Mouse (Mus musculus): Measurements from ENCODE around the gene Rnf207. TPM values are rescaled to one million over a fixed set of nuclear protein-coding genes. Genes with fewer than 3 reads are reported as not detected.

Gene Rnf207
- polyA plus RNA-seq, 1 experiment, result 10.2 TPM

DNA sequence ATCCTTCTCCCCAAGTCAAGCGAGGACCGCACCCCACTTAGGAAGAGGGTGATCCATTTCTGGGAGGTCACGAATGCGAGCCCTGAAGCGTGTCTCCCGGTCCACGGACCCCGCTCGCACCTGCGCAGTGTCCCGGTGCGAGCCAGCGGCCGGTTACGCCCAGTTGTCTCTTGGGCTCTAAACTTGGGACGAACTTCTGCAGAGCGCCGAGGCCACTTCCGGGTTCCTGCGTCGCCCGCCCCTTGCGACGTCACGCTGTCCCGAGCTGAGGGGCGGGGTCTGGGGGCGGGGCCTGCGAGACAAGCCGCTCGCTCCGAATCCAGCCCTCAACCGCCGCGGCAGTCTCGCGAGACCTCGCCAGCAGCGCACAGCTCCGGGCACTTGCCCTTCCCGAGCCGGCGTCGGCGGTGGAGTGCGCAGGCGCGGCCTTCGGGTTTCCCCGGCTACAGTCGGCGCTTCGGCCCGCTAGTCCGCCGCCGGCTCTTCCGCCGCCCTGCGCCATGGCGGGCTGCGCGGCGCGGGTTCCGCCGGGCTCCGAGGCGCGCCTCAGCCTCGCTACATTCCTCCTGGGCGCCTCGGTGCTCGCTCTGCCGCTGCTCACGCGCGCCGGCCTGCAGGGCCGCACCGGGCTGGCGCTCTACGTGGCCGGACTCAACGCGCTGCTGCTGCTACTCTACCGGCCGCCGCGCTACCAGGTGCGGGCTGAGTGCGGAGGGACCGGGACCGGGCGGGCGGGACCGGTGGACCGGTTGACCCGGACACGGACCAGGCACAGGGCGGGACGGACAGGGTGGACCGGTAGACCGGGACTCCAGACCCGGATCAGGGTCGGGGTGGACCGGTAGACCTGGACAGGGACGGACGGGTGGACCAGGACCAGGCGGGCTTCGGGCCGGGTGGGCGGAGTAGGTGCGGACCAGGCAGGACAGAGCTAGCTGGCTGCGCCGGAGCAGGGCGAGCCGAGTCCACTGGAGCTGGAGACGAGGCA lies 21.6 kb downstream of the Rnf207 start, which contains the start of gene Icmt:
Icmt (plus strand) TSS at position 354 of the 988 bp plus-strand sequence.
- Histone ChIP-seq H3K27ac (ENCODE audit: control insufficient read depth, insufficient read depth, low read length) (peak within 1 kb of the TSS; percentile 87), H3K4me1 (replicated peaks; ENCODE audit: control insufficient read depth, insufficient read depth, low read length) (peaks cover 19% of the 10 kb centered on the region), H3K4me3 (ENCODE audit: control insufficient read depth, insufficient read depth, low read length) (peak within 1 kb of the TSS; percentile 81), H3K27me3 (ENCODE audit: control insufficient read depth, insufficient read depth, low read length) (no peaks in the 10 kb centered on the region), H3K36me3 (ENCODE audit: control insufficient read depth, insufficient read depth, low read length) (peaks cover 5% of the 10 kb centered on the region; the same call in 1 of the 2 replicates)
- peak; percentile 46; the same call in 1 of the 2 replicates for TF ChIP-seq CTCF (IDR thresholded peaks at IDR 0.05; ENCODE audit: borderline replicate concordance, control insufficient read depth, extremely low read depth, insufficient read depth, low read length, poor library complexity)
- peak; percentile 88 for TF ChIP-seq POLR2A (IDR thresholded peaks at IDR 0.05; ENCODE audit: control insufficient read depth, extremely low read depth, insufficient read depth, low read length, poor library complexity)
- under 1% methylated on average over 119 of the region's 119 CpGs for WGBS
- peak; percentile 100 for DNase-seq

DNA sequence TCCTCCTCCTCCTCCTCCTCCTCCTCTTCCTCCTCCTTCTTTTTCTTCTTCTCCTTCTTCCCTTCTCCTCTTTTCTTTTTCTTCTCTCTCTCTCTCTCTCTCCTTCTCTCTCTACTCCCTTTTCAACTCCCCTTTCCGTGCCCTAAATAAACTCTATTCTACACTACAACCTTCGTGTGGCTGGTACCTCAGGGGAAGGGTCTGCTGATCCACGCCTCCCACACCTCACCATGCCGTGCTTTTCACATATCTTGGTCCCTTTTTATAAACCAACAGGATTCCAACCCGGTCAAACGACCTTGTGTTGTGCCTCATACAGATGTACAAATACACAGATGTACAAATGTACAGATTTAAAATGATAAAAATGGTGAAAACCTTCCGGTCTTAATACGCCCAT lies 22.4 kb downstream of the Rnf207 start:
- peak overlapping the region; percentile 80 for H3K4me3 ChIP-seq (ENCODE audit: control insufficient read depth, insufficient read depth, low read length)
- H3K27ac ChIP-seq (ENCODE audit: control insufficient read depth, insufficient read depth, low read length), result peak overlapping the region; percentile 87
- H3K27me3 ChIP-seq (ENCODE audit: control insufficient read depth, insufficient read depth, low read length), result no peaks in the 10 kb centered on the region
- TF ChIP-seq POLR2A (IDR thresholded peaks at IDR 0.05; ENCODE audit: control insufficient read depth, extremely low read depth, insufficient read depth, low read length, poor library complexity) (no peak), CTCF (IDR thresholded peaks at IDR 0.05; ENCODE audit: borderline replicate concordance, control insufficient read depth, extremely low read depth, insufficient read depth, low read length, poor library complexity) (no peak)
- 5% methylated on average over 8 of the region's 8 CpGs for WGBS
- H3K4me1 ChIP-seq (replicated peaks; ENCODE audit: control insufficient read depth, insufficient read depth, low read length), result peaks cover 19% of the 10 kb centered on the region
- no peak for DNase-seq
- peaks cover 5% of the 10 kb centered on the region; the same call in 1 of the 2 replicates for H3K36me3 ChIP-seq (ENCODE audit: control insufficient read depth, insufficient read depth, low read length)

DNA sequence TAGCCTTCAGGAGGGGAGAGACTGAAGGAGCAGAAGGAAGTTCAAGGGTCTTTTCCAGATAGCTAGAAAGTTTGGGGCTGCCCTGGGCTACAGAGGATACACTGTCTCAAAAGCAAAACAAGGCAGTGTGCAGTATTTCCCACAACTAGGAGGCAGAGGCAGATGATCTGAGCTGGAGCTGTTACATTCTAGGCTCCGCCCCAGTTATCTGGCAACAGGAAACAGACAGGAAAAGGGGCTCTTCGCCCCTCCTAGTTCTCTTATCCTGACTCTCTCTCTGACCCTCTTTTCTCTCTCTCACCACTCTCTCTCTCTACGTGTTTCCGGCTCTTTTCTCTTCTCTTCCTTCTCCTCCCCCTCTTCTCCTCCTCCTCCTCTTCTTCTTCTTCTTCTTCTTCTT lies 22.9 kb downstream of the Rnf207 start:
- peak; percentile 40 for DNase-seq
- Histone ChIP-seq H3K4me3 (ENCODE audit: control insufficient read depth, insufficient read depth, low read length) (no peak overlapping the region), H3K4me1 (replicated peaks; ENCODE audit: control insufficient read depth, insufficient read depth, low read length) (peaks cover 19% of the 10 kb centered on the region), H3K27ac (ENCODE audit: control insufficient read depth, insufficient read depth, low read length) (peak overlapping the region; percentile 10), H3K27me3 (ENCODE audit: control insufficient read depth, insufficient read depth, low read length) (no peaks in the 10 kb centered on the region; the same call in 1 of the 2 replicates), H3K36me3 (ENCODE audit: control insufficient read depth, insufficient read depth, low read length) (peaks cover 5% of the 10 kb centered on the region; the same call in 1 of the 2 replicates)
- TF ChIP-seq POLR2A (IDR thresholded peaks at IDR 0.05; ENCODE audit: control insufficient read depth, extremely low read depth, insufficient read depth, low read length, poor library complexity), result no peak
- TF ChIP-seq CTCF (IDR thresholded peaks at IDR 0.05; ENCODE audit: borderline replicate concordance, control insufficient read depth, extremely low read depth, insufficient read depth, low read length, poor library complexity), result no peak
- WGBS, result 0% methylated on average over 4 of the region's 4 CpGs

DNA sequence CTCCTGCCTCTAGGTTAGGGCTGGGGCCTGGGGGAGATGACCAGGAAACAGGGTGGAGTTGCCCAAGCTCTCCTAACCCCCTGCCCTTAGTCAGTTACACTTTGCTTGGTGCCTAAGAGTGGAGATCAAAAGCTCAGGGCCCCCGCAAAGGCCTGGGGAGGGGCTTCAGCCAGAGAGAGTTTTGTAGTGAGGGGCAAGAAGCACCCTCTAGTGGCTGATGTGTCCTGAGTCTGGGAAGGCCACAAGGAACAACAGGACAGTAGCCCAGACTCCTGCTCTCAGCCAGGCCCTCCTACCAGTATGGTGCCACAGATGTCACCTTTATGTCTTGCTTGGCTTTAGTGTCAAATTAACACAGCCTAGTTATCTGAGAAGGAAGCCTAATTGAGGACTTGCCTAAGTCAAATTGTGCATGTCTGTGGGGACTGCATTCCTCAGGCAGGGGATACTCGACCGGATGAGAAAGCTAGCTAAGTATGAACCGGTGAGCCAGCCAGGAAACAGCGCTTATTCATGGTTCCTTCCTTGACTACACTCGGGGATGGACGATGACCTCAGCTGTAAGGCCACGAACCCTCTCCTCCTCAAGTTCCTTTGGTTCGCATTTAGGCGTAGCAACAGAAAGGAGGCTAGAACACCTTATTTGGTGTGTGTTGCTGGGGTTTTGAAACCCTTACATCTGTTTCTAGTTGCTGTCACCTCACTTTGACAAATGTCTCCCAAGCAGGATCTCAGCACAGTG lies 24.4 kb downstream of the Rnf207 start:
- WGBS, result 51% methylated on average over 10 of the region's 10 CpGs
- DNase-seq, result no peak
- Histone ChIP-seq H3K4me3 (ENCODE audit: control insufficient read depth, insufficient read depth, low read length) (no peak overlapping the region), H3K4me1 (replicated peaks; ENCODE audit: control insufficient read depth, insufficient read depth, low read length) (peaks cover 19% of the 10 kb centered on the region), H3K36me3 (ENCODE audit: control insufficient read depth, insufficient read depth, low read length) (no peaks in the 10 kb centered on the region), H3K27ac (ENCODE audit: control insufficient read depth, insufficient read depth, low read length) (no peak overlapping the region), H3K27me3 (ENCODE audit: control insufficient read depth, insufficient read depth, low read length) (no peaks in the 10 kb centered on the region; the same call in 1 of the 2 replicates)
- TF ChIP-seq POLR2A (IDR thresholded peaks at IDR 0.05; ENCODE audit: control insufficient read depth, extremely low read depth, insufficient read depth, low read length, poor library complexity) (no peak), CTCF (IDR thresholded peaks at IDR 0.05; ENCODE audit: borderline replicate concordance, control insufficient read depth, extremely low read depth, insufficient read depth, low read length, poor library complexity) (no peak)

DNA sequence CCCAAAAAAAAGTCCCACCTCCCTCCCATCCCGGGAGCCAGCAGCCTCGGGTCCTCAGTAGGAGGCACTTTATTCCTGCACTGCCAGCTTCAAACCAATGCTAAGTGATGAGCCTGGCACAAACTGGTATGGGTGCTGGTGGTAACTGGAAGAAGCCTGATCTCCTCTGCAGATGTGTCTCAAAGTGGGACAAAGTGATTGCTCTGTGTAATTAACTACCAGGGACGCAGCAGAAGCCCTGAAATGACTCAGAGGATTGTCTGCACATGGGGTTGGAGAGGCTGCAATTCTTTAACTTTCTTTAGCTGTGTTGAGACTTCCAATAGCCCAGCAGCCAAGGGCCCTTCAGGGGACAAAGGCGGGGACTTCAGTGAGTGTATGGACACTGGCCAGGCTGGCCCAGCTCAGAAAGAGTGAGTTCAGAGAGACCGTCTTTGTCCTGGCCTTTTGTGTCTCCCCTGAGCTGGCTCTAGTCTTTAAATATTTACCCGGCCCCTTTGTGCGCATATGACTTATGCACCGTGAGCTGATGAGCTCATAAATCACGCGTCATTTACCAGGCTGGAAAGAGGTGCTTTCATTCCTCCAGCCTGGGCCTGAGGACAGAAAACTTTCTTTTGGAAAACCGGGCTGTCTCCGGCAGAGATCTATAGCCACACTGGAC lies 26.6 kb downstream of the Rnf207 start:
- no peak overlapping the region for H3K4me3 ChIP-seq (ENCODE audit: control insufficient read depth, insufficient read depth, low read length)
- DNase-seq, result no peak
- 58% methylated on average over 12 of the region's 12 CpGs for WGBS
- no peaks in the 10 kb centered on the region; the same call in 1 of the 2 replicates for H3K27me3 ChIP-seq (ENCODE audit: control insufficient read depth, insufficient read depth, low read length)
- no peaks in the 10 kb centered on the region for H3K36me3 ChIP-seq (ENCODE audit: control insufficient read depth, insufficient read depth, low read length)
- no peak overlapping the region for H3K27ac ChIP-seq (ENCODE audit: control insufficient read depth, insufficient read depth, low read length)
- H3K4me1 ChIP-seq (replicated peaks; ENCODE audit: control insufficient read depth, insufficient read depth, low read length), result peaks cover 9% of the 10 kb centered on the region
- TF ChIP-seq CTCF (IDR thresholded peaks at IDR 0.05; ENCODE audit: borderline replicate concordance, control insufficient read depth, extremely low read depth, insufficient read depth, low read length, poor library complexity), result no peak
- TF ChIP-seq POLR2A (IDR thresholded peaks at IDR 0.05; ENCODE audit: control insufficient read depth, extremely low read depth, insufficient read depth, low read length, poor library complexity), result no peak
